In the genomic region with DNA sequence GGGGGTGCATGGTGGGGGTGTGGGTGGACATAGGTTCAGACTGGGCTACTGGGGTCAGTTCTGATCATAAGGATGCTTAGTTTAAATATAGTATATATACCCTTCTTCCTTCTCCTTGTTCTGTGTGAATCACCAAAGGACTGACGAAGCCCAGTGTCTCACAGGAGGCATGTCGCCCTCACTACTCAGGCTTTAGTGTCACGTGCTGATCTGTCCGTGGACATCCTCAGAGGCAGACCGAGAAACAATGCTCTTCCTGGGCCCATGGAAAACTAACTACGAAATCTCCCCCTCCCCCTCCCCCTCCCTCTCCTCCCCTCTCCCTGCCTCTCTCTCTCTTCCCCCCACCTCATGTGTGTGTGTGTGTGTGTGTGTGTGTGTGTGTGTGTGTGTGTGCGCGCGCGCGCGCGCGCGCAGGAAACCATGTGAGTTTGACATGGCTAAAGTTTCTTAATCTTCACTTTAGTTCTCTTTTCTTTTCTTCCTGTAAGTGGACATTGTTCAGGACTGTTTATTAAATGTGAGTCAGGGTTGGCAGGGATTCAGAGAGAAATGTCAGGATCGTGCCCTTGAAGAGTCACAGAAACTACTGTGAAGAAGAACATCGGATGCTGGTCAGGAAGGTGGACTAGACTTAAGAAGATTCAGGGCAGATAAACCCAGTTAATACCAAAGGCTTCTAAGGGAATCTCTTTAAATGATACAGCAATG, we compare ENCODE assay signal across 17 mouse cellular contexts. TPM values are rescaled to one million over a fixed set of nuclear protein-coding genes. Genes with fewer than 3 reads are reported as not detected.
DNase-seq lines count a peak whose midpoint lies in the region; ATAC-seq lines count a peak whose summit lies in the region.
"Had no signal": no experiment of that assay in that cellular context is flagged by ENCODE, and none has a peak within 500 bp of the region (broad histone marks: within the 10 kb centered on the region; RNA-seq: fewer than 3 reads in every experiment).

No protein-coding gene starts in this region.

- no peak for ATAC-seq in frontal cortex, adult (ENCODE audit: low TSS enrichment)
- ATAC-seq: activated CD4-positive, CD25-positive, alpha-beta regulatory T cell, adult 4 months; forebrain, embryonic 15.5 days had no signal

- DNase-seq in kidney, postnatal 36 days: peak; percentile 10 to 18
- DNase-seq in kidney, postnatal 4 days: no peak
- DNase-seq in Muller cell, postnatal 12 days (ENCODE audit: inconsistent ontology term): peak; percentile 15
- peak; percentile 56 for DNase-seq in adrenal gland, adult 8-10 months
- DNase-seq in lung, postnatal 25 days (ENCODE audit: low spot score): peak; percentile 7
- no peak for DNase-seq in testis, postnatal 14 days (ENCODE audit: low spot score)
- DNase-seq: cerebellum, adult 9-11 months; embryo, embryonic 11 days; gastrocnemius, adult 2 months; heart, adult 2 months; heart, postnatal 14 days; thymus, postnatal 25 days had no signal

RNA-seq across cellular contexts. Expression of gene 1700024P04Rik, which starts 22.2 kb away (rescaled TPM):
- not detected for total RNA-seq in adrenal gland, adult 8-10 months (2022)
- total RNA-seq: gastrocnemius, adult 2 months; heart, adult 2 months; heart, postnatal 14 days; layer of hippocampus, postnatal 14 days; left cerebral cortex, postnatal 36 days had no signal

Comparison
In these comparisons a context has a peak if more than half of its experiments do, and no peak if none do; other contexts are left out.
1. DNase-seq: peak in kidney, postnatal 36 days (2 of 2), Muller cell, postnatal 12 days (single experiment), adrenal gland, adult 8-10 months (single experiment) and lung, postnatal 25 days (single experiment); none in kidney, postnatal 4 days (0 of 2) and testis, postnatal 14 days (single experiment).